Comparison of ENCODE assay signal across 8 mouse cellular contexts in genomic region chr10:8517591-8518140, GRCm38 (mm10). TPM values are rescaled to one million over a fixed set of nuclear protein-coding genes. Genes with fewer than 3 reads are reported as not detected.
DNase-seq lines count a peak whose midpoint lies in the region; ATAC-seq lines count a peak whose summit lies in the region.

No protein-coding gene starts in this region.

- no peaks in the 10 kb centered on the region for H3K36me3 ChIP-seq in liver, embryonic 13.5 days
- no peaks in the 10 kb centered on the region for H3K36me3 ChIP-seq in stomach, embryonic 14.5 days (ENCODE audit: control insufficient read depth, insufficient read depth, low read length)

- H3K4me3 ChIP-seq in liver, embryonic 13.5 days (replicated peaks): peak overlapping the region; percentile 58
- H3K4me3 ChIP-seq in stomach, embryonic 14.5 days (ENCODE audit: low read depth, low read length): peak overlapping the region; percentile 79

- no peaks in the 10 kb centered on the region for H3K9me3 ChIP-seq in liver, embryonic 13.5 days (replicated peaks)
- H3K9me3 ChIP-seq in stomach, embryonic 14.5 days (ENCODE audit: control insufficient read depth, low read depth, low read length): no peaks in the 10 kb centered on the region

- 0 out of 2 replicates have a peak, but pooled peaks have one; percentile 3 for ATAC-seq in granulocyte monocyte progenitor cell, adult 5-6 weeks (replicated peaks; ENCODE audit: poor library complexity, severe bottlenecking)
- ATAC-seq in liver, embryonic 13.5 days (ENCODE audit: low read depth): no peak
- peak; percentile 2; the same call in 1 of the 2 replicates for ATAC-seq in stomach, embryonic 14.5 days (ENCODE audit: insufficient number of reproducible peaks, insufficient read depth, low FRiP score, low read depth)

- H3K4me2 ChIP-seq in liver, embryonic 13.5 days: peak overlapping the region; percentile 67
- H3K4me2 ChIP-seq in stomach, embryonic 14.5 days (replicated peaks; ENCODE audit: low read depth, low read length): peak overlapping the region; percentile 96

- H3K27ac ChIP-seq in liver, embryonic 13.5 days: no peak overlapping the region
- H3K27ac ChIP-seq in stomach, embryonic 14.5 days (ENCODE audit: low read length): no peak overlapping the region; the same call in 1 of the 2 replicates

- peak overlapping the region; percentile 36; the same call in 1 of the 2 replicates for H3K9ac ChIP-seq in liver, embryonic 13.5 days
- H3K9ac ChIP-seq in stomach, embryonic 14.5 days (replicated peaks; ENCODE audit: low read depth, low read length): peak overlapping the region; percentile 64

- peak; percentile 23 for DNase-seq in gastrocnemius, postnatal 10 days
- DNase-seq in gastrocnemius, adult 18-20 months (ENCODE audit: low spot score): no peak
- DNase-seq in thymus, postnatal 4 days: peak; percentile 14
- no peak for DNase-seq in thymus, postnatal 14 days
- DNase-seq in liver, embryonic 13.5 days: no peak
- DNase-seq in right cerebral cortex, postnatal 14 days: no peak

- peaks cover 5% of the 10 kb centered on the region; the same call in 1 of the 2 replicates for H3K4me1 ChIP-seq in liver, embryonic 13.5 days (replicated peaks)
- H3K4me1 ChIP-seq in stomach, embryonic 14.5 days (ENCODE audit: control insufficient read depth, insufficient read depth, low read length): peaks cover 5% of the 10 kb centered on the region; the same call in 1 of the 2 replicates

- WGBS in liver, embryonic 13.5 days (ENCODE audit: insufficient replicate concordance): 1% methylated on average over 26 of the region's 26 CpGs
- WGBS in stomach, embryonic 14.5 days: 2% methylated on average over 26 of the region's 26 CpGs

- H3K27me3 ChIP-seq in liver, embryonic 13.5 days: peaks cover 52% of the 10 kb centered on the region
- H3K27me3 ChIP-seq in stomach, embryonic 14.5 days (ENCODE audit: control insufficient read depth, insufficient read depth, low read length): no peaks in the 10 kb centered on the region

RNA-seq across cellular contexts. Expression of gene Ust, which starts 1.0 kb away (rescaled TPM):
- total RNA-seq in gastrocnemius, postnatal 10 days (2021): 1 to 10 TPM; 3.4 to 5.1 TPM
- total RNA-seq in gastrocnemius, adult 18-20 months (2021): 1 to 10 TPM; 1.1 to 1.2 TPM
- 0.17 and 0.96 TPM in 2 replicates for total RNA-seq in granulocyte monocyte progenitor cell, adult 5-6 weeks (2014; fragmentation: Nextera tagmentation)
- total RNA-seq in granulocyte monocyte progenitor cell, adult 5-6 weeks (2017): 0.56 TPM in 1 of 2 replicates, not detected in the other
- 0.51 and 0.67 TPM in 2 replicates for polyA plus RNA-seq in liver, embryonic 13.5 days (2015; fragmentation: Nextera tagmentation; extraction: Ambion mirVana)
- 5.6 and 6.3 TPM in 2 replicates for polyA plus RNA-seq in stomach, embryonic 14.5 days (2014; fragmentation: Nextera tagmentation; extraction: Ambion mirVana)

Comparison
In these comparisons a context has a peak if more than half of its experiments do, and no peak if none do; other contexts are left out.
1. DNase-seq: peak in gastrocnemius, postnatal 10 days (single experiment) and thymus, postnatal 4 days (single experiment); none in gastrocnemius, adult 18-20 months (single experiment), thymus, postnatal 14 days (single experiment), liver, embryonic 13.5 days (single experiment) and right cerebral cortex, postnatal 14 days (single experiment).